Mouse (Mus musculus) activated CD4-positive, CD25-positive, alpha-beta regulatory T cell, adult 4 months (primary cell): ENCODE data around the gene Ntn1. TPM values are rescaled to one million over a fixed set of nuclear protein-coding genes. Genes with fewer than 3 reads are reported as not detected.

ENCODE experiments used
- ATAC-seq: one replicate; pipeline ENCODE4 v1.8.0; 2017
- polyA plus RNA-seq, 2 experiments: library from polyadenylated mRNA; unstranded; fragments of 100-300 nt; shearing (Covaris generic); gene quantifications; one replicate each; pipeline ENCODE4 v1.2.1; 2017

Gene Ntn1
- polyA plus RNA-seq, 2 experiments from 2014 or later, result 0.17 to 0.41 TPM

DNA sequence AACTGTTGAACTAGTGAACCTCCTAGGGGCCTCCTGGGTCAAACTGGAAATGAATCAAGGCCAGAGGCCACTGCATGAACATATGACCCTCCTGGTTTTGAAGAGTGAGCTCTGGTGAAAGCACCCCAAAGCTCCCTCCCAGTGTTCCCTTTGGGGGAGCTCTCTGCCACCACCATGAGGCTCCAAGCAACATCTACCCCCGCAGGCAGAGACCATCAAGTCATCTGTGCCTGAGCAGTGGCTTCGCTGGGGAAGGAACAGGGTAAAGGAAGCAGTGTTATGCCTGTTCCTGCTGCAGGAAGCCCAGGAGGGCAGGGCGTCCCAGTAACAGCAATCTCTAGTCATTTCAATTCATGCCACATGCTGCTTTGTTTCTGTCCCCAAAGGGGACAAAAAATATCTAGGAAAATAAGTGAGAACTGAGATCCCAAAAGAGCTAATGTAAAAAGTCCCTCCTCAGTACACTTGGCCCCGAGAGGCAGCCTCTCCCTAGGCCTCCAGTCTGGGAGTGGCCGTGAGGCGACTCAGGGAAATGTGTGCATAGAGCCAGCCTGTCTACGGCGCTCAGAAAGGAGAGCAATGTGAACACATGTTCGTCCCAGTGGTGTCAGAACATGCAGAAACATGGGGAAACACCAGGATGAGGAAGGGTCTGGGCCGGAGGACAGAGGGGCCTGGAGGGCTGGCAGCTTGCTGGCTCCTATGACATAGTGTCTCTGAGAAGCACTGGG is 139.3 kb downstream of the Ntn1 start:
- no peak for ATAC-seq

DNA sequence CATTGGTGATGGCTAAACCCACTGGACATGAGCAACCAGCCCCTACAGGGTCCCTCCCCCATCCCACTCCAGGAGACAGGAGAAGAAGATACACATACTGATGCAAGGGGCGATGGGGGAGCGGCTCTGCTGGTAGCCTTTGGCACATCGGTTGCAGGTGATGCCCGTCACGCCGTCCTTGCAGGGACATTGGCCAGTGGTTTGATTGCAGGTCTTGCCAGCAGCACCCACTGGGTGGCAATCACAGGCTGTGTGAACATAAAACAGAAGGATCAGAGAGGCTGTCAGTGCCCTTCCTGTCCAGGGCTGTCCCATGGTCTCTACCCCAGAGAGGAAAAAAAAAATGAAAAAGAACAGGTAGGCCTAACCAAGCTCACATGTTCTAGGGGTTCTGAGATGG is 140.2 kb downstream of the Ntn1 start:
- no peak for ATAC-seq

GRCm38 (mm10) chr11:68258498-68258897 is 142.1 kb downstream of the Ntn1 start:
- no peak for ATAC-seq

- no peak for ATAC-seq
Measured at GRCm38 (mm10) chr11:68253531-68253930, 147.1 kb downstream of the Ntn1 start.

DNA sequence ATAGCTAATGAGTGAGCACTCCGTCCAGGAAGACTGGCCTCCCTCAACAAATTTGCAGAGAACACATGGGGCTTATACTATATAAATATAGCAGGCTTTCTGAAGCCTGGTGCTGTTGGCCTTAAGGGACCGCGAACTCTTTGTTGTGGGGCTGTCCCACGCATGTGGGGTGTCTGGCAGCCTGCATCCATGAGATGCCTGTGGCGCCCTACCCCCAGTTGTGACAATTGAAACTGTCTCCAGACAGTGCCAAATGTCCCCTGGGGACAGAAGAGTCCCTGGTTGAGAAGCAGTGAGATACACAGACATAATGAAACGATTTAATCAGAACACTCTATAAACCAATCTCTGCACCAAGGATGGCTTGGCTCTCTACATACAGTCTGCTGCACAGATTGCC is 150.5 kb downstream of the Ntn1 start:
- ATAC-seq, result no peak

DNA sequence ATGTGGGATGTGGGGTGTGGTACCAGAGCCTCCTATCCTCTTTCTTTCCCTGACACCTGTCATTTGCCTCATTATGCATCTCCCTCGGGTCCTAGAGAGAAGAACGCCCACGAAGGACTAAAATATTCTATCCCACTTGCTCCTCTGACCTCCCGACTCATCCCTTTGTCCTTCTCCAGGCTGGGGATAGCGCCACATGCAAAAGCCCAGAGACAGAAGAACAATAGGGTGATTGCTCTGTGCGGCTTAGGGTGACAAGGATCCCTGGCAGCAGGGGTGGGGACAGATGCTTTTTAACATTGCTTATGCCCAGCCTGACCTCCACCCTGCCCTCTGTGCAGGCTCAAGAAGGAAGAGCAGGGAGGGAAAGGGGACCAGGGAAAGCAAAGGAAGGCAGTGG is 152.7 kb downstream of the Ntn1 start:
- ATAC-seq, result no peak

DNA sequence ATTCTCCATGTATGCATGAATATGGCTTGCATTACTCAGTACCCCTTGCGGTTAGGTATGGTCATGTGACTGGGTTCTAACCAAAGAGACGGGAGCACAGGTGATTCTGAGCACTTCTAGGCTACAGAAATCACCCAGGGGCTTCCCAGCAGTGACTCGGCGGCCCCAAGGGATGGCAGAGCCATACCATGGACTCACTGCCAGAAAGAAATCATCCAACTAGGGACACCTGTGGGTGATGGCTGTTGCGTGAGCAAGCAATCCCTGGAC is 155.7 kb downstream of the Ntn1 start:
- no peak for ATAC-seq

DNA sequence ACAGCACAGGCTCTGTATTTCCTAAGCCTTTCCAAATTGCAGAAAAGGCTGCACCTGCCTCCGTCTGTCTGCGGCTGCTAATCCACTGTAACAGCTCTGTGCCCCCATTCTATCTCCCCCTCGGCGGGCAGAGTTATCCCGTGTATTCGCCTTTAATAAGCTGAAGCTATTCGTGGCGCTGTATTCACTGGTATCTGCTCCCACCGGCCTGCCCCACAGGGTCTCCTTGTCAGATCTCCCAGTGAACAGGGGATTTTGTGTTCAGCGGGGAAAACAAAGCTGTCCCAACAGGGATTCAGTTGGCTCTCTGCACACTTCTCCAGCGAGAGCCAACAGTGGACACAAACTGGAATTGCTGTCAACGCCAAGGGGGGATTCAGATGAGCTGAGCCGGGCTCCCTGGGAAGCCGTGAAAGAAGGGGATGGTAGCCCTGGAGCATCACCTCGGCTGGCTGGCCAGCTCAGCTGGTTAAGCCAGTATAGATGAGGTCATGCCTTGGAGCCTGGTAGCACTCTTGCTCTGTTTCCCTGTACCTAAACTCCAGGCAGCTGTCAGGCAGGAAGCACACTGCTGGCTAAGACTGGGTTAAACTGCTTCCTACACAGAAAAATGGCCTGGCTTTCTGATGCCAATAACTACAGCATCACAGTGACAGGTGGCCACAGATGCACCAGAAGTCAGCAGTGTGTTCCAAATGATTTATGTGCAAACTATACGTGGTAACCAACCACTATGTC is 156.2 kb downstream of the Ntn1 start:
- no peak for ATAC-seq

DNA sequence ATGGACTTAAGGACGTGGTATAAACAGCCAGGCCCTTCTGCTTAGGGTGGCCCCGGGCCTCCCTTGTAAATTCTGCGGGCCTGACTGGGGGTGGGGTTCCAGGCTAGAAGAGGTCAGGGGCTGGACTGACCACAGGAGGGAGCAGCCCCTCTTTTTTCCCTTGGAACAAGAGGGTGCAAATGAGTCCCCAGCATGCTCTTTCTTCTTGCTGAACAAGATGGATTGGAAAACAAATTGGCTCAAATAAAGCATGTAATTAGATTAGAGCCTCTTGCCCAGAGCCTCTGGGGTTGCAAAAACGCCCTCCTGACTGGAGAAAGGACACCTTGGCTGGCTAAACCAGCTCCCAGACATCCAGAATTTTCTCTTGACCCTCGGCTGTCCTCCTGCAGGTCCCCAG is 160.9 kb downstream of the Ntn1 start:
- ATAC-seq, result no peak

- no peak for ATAC-seq
Measured at GRCm38 (mm10) chr11:68233469-68233965, 167.1 kb downstream of the Ntn1 start.

GRCm38 (mm10) chr11:68231558-68231957 is 169.1 kb downstream of the Ntn1 start:
- ATAC-seq, result no peak

- ATAC-seq, result no peak
Measured at GRCm38 (mm10) chr11:68228941-68229665, 171.5 kb downstream of the Ntn1 start.

DNA sequence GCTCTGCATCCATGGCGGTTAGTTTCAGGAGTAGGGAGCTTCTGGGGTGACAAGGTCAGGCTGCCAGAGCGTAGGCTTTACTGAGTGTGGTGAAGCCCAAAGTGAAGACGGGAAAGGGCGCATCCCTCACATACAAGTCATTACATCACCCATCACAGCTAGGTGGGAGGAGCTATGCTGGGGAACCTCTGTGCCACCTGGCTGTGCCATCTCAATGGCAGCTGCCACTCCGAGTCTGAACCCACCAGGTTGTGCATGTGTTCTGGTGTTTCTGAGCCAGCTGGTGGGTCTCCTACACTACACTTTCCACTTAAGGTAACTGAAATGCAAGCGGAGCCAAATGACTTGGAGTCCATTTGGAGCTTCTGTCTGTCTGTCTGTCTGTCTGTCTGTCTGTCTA is 172.8 kb downstream of the Ntn1 start:
- no peak for ATAC-seq

DNA sequence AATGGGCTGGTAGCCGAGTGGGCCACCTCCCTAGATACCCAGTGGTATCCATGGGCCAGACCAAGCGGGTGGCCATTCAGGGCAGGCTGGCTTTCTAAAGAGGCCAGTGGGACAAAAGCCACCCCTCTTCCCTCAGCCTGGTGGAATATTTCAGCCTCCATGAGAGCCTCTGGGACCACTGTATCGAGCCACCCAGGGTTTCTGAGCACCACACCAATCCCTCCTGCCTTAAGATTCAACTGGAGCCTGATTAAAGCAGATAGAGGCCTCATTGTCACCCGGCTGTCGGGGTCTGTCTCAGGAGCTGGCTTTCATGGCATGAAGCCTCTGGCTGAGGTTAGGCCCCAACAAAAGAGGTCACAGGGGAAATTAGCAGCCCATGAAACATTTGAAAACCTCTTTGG is 174.0 kb downstream of the Ntn1 start:
- no peak for ATAC-seq

DNA sequence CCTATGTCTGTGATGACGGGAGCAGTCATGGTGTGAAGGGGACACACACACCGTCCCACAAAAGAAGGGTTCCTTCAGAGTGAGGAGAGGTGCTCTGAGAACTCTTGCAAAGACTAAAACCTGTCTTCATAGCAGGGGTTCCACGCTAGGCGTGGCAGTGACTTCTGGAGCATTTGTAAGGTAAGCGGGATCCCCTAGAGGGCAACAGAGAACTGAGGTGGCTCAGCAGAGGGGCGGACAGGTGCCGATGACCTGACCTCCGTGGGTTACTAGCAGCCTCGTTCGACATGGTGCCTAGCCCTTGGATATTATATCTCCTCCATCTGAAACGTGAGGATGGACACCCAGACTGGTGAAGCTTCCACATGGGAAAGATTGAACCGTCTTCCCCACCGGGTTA is 177.5 kb downstream of the Ntn1 start:
- no peak for ATAC-seq

GRCm38 (mm10) chr11:68222209-68222608 is 178.4 kb downstream of the Ntn1 start:
- no peak for ATAC-seq

GRCm38 (mm10) chr11:68220733-68221132 is 179.9 kb downstream of the Ntn1 start:
- ATAC-seq, result no peak

DNA sequence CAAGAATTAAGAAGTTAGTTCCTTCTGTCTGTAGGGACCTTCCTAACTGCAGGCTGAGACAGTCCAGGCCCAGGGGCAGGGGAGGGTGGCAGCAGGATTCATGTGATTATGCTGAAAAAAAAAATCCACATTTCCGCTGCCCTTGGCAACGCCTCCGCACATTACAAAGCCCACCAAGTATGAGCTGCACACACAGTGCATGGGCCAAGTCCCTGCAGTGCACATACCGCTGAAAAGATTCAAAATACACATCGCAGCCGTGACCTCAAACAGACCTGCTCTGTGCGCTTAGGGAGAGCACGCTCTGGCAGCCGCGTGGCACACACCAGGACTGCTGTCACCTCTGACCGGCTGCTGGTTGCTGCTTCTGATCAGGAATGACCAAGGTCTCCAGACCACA is 184.6 kb downstream of the Ntn1 start:
- no peak for ATAC-seq

- no peak for ATAC-seq
Measured at GRCm38 (mm10) chr11:68215206-68215912, 185.3 kb downstream of the Ntn1 start.

DNA sequence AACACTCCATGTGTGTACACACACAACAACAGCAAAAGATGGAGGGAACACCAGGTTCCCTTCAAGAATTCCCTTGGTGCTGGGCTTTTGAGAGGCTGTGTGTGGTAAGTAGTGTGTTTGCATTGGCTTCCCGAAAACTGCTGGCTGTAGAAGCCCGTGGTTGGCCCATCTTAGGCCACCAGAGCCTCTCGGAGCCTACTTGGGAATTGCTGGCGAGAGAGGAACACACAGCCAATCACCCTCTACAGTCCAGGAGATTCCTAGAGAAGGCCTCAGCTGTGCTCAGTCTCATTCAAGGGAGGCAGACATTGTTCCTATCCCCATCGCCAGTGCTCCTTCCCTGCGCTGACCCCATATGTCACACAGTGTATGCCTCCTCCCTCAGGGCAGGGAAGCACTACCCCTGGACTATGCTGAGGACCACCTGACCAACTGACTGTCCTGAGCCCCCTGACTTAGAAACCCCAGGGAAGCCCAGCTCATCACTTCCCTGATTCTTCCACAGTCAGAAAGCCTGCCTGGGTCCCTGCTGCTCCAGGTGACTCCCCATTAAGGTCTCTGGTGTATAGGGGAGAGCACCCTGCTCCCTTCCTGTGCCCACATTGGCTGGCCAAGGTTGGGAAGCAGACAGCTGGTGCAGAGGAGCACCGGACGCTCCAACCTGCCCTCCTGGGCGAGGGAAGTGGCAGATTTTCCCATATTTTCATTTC is 186.0 kb downstream of the Ntn1 start:
- ATAC-seq, result no peak

GRCm38 (mm10) chr11:68213896-68214295 is 186.7 kb downstream of the Ntn1 start:
- ATAC-seq, result no peak

- ATAC-seq, result no peak
Measured at GRCm38 (mm10) chr11:68211924-68212578, 188.6 kb downstream of the Ntn1 start.
